Mouse (Mus musculus) embryo, embryonic 11 days (tissue): ENCODE measurements around the gene Obp2b.
A peak's percentile ranks its signal among the peaks of the same experiment; 100 is the strongest.
"Not testable (repeated sequence)": the region's sequence is repeated elsewhere in the genome, so short reads cannot be mapped to it uniquely, and the experiment has no call there.

Experiments used
- DNase-seq: peaks from one replicate; pipeline ENCODE4 v3.0.0-alpha.2; 2015

Gene Obp2b

GRCm38 (mm10) chr2:25736709-25737108 lies at the start of gene Obp2b:
TSS of gene Obp2b (plus strand) at chr2:25737009.
- not testable (repeated sequence) for DNase-seq

- DNase-seq, result peak; percentile 77
These were observed 42.2 kb upstream of the Obp2b start for GRCm38 (mm10) chr2:25694605-25695004.

GRCm38 (mm10) chr2:25696951-25697350 lies 39.9 kb upstream of the Obp2b start:
- DNase-seq, result no peak

- DNase-seq, result no peak
These were observed 38.1 kb upstream of the Obp2b start for GRCm38 (mm10) chr2:25698696-25699095.

GRCm38 (mm10) chr2:25699743-25700142 lies 37.1 kb upstream of the Obp2b start, which contains the start of gene Obp2a:
TSS of gene Obp2a (plus strand) at chr2:25700043.
- not testable (repeated sequence) for DNase-seq

- no peak for DNase-seq
These were observed 35.8 kb upstream of the Obp2b start for GRCm38 (mm10) chr2:25701001-25701400.

- no peak for DNase-seq
These were observed 33.1 kb upstream of the Obp2b start for GRCm38 (mm10) chr2:25703706-25704105.

- DNase-seq, result peak; percentile 94
These were observed 29.9 kb upstream of the Obp2b start, which contains the start of gene Bmyc for GRCm38 (mm10) chr2:25706643-25707481. TSS of gene Bmyc (plus strand) at chr2:25706739.

- DNase-seq, result peak; percentile 61
These were observed 28.7 kb upstream of the Obp2b start for GRCm38 (mm10) chr2:25708121-25708520.

GRCm38 (mm10) chr2:25709056-25709455 lies 27.8 kb upstream of the Obp2b start:
- not testable (repeated sequence) for DNase-seq

GRCm38 (mm10) chr2:25709791-25710190 lies 27.0 kb upstream of the Obp2b start:
- not testable (repeated sequence) for DNase-seq

GRCm38 (mm10) chr2:25711641-25712040 lies 25.2 kb upstream of the Obp2b start:
- peak; percentile 17 for DNase-seq

- DNase-seq, result no peak
These were observed 19.6 kb upstream of the Obp2b start for GRCm38 (mm10) chr2:25717222-25717621.

- DNase-seq, result no peak
These were observed 3.4 kb upstream of the Obp2b start for GRCm38 (mm10) chr2:25733199-25733930.

GRCm38 (mm10) chr2:25741671-25742070 lies 4.9 kb downstream of the Obp2b start:
- no peak for DNase-seq

- DNase-seq, result no peak
These were observed 17.4 kb downstream of the Obp2b start for GRCm38 (mm10) chr2:25754201-25754600.

- no peak for DNase-seq
These were observed 21.3 kb downstream of the Obp2b start for GRCm38 (mm10) chr2:25758064-25758625.

GRCm38 (mm10) chr2:25765269-25765668 lies 28.5 kb downstream of the Obp2b start, which contains the start of gene Lcn3:
TSS of gene Lcn3 (plus strand) at chr2:25765569.
- no peak for DNase-seq

- no peak for DNase-seq
These were observed 31.0 kb downstream of the Obp2b start for GRCm38 (mm10) chr2:25767764-25768163.

- no peak for DNase-seq
These were observed 36.7 kb downstream of the Obp2b start for GRCm38 (mm10) chr2:25773507-25773906.

GRCm38 (mm10) chr2:25774640-25775039 lies 37.8 kb downstream of the Obp2b start:
- no peak for DNase-seq

GRCm38 (mm10) chr2:25775991-25776390 lies 39.2 kb downstream of the Obp2b start:
- no peak for DNase-seq

GRCm38 (mm10) chr2:25776717-25777116 lies 39.9 kb downstream of the Obp2b start, which contains the start of gene Lcn11:
TSS of gene Lcn11 (plus strand) at chr2:25777017.
- no peak for DNase-seq
